Mouse (Mus musculus) lung, adult 2 months (tissue): ENCODE measurements around the gene Zfp46.

Experiments used
- CTCF ChIP-seq: fragments of 200-500 bp; IDR thresholded peaks from 2 replicates; pipeline ENCODE4 v1.5.1; 2011; ENCODE audit warnings: mild to moderate bottlenecking, low read length, control low read depth; ENCODE audit not compliant: insufficient read depth
- POLR2A ChIP-seq: fragments of 200-500 bp; IDR thresholded peaks from 2 replicates; pipeline ENCODE4 v1.6.1; 2011; ENCODE audit warnings: low read depth, mild to moderate bottlenecking, control low read depth, low read length, borderline replicate concordance; ENCODE audit errors: extremely low read depth

DNA sequence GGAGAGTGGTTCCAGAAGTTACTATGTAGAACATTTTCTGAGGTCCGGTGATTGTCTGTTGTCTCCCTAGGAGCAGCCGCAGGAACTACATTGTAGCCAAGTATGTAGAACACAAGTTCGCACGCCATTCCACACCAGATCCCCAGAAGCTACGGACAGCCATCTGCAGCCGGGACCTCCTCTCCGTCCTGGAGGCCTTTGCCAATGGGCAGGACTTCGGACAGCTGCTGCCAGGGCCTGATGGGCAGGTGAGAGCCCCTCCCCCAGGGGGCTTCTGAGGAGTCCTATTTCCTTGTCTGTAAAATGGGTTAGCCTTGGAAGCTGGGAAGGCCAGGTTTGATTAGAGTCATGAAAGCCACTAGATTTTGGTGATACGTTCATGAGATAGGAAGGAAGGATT is 45.4 kb upstream of the Zfp46 start:
- TF ChIP-seq POLR2A, result no peak
- TF ChIP-seq CTCF, result no peak
